Mouse (Mus musculus): ENCODE results near the gene Chrm4.

- TF ChIP-seq POLR2A (IDR thresholded peaks at IDR 0.05; ENCODE audit: control insufficient read depth, extremely low read depth, insufficient read depth, low read length, poor library complexity) (no peak), CTCF (IDR thresholded peaks at IDR 0.05; ENCODE audit: borderline replicate concordance, control insufficient read depth, extremely low read depth, insufficient read depth, low read length, poor library complexity) (no peak)
These were observed 9.1 kb downstream of the Chrm4 start for GRCm38 (mm10) chr2:91936154-91936553.
